Mouse (Mus musculus): Measurements from ENCODE around the gene Gabarap. TPM values are rescaled to one million over a fixed set of nuclear protein-coding genes. Genes with fewer than 3 reads are reported as not detected.
A peak's percentile ranks its signal among the peaks of the same experiment; 100 is the strongest.
"Not testable (repeated sequence)": the region's sequence is repeated elsewhere in the genome, so short reads cannot be mapped to it uniquely, and the experiment has no call there.

Gene Gabarap
- 100 to 1,000 TPM; 216 to 229 TPM for total RNA-seq (2021)
- long read RNA-seq, experiment 1, transcript Gabarap-201 (4 exons, 1,351 nt), result major isoform, 113 of 117 reads
- long read RNA-seq, experiment 1, partial matches to known transcripts, result 1 of 117 reads
- long read RNA-seq, experiment 1, other reads (novel, unspliced or antisense), result 2 of 117 reads
- long read RNA-seq, experiment 2, transcript Gabarap-201 (4 exons, 1,351 nt), result major isoform, 153 of 165 reads
- long read RNA-seq, experiment 2, partial matches to known transcripts, result 2 of 165 reads
- long read RNA-seq, experiment 2, other reads (novel, unspliced or antisense), result 8 of 165 reads

DNA sequence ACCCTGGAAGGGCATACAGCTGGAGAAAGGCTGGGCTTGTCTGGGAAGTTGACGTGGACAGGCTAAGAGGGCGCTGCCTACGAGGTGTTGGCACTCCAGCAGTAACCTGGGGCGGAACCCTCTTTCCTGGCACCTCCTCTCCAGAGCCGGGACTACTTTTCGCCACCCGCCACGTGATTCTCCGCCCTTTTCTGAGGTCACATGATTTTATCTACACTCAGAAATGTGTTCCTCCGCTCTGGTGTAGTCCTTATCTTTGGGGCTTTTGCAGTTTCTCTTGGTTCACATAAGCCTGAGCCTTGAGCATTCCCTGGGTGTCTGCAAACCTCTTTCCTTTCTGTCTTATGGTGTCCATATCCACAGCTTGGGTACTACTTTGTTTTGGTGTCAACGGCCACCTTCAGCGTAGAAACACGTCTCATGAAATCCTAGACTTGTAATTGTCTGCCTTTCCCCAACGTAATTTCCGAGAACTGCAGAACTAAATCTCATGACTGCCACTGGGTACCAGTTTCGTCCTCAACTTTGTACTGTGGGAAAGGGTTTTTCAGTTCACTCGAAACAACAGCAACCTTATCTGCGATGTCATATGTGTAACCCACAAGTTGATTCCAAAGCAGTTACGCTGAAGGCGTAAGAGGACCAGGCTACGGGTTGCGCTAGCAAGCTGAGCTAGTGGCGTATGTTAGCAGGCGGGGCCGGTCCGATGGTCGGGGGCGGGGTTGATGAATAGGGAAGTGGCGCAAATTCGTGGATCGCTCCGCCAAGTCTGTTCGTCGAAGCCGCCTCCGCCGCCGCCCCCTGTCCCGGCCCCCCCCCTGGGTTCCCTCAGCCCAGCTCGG, at the start of gene Gabarap:
Gene Gabarap, plus strand, starts transcription at position 294 of the 842 bp plus-strand sequence.
- Histone ChIP-seq H3K4me3 (peak within 1 kb of the TSS; percentile 84), H3K27ac (peak within 1 kb of the TSS; percentile 98)
- no peak for TF ChIP-seq CTCF (conservative IDR thresholded peaks at IDR 0.05)
- DNase-seq (ENCODE audit: low spot score in 2 of 2), result peak; percentile 95 to 96

DNA sequence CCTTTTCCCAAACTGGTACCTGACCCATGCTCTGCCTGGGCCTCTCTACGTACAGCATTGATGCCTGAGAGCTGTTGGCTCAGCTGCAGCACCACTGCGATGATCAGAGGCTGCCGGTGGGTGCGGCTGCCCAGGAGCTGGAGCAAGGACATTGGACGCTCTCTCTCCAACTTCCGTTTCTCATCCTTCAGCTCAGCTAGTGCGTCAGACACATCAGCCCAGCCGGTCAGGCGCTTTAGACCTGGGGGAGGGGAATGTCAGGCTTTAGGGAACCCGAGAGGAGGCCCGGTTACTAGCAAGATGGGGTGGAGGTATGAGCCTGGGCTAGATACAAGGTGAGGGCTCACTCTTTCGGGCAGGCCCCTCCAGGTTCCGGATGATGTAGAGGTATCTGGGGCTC, 45.7 kb upstream of the Gabarap start:
- no peak overlapping the region for H3K4me3 ChIP-seq
- no peak overlapping the region for H3K27ac ChIP-seq
- TF ChIP-seq CTCF (conservative IDR thresholded peaks at IDR 0.05), result no peak
- no peak for DNase-seq (ENCODE audit: low spot score in 2 of 2)

GRCm38 (mm10) chr11:69945997-69946891, 44.7 kb upstream of the Gabarap start:
- no peak overlapping the region for H3K4me3 ChIP-seq
- DNase-seq (ENCODE audit: low spot score in 2 of 2), result no peak

DNA sequence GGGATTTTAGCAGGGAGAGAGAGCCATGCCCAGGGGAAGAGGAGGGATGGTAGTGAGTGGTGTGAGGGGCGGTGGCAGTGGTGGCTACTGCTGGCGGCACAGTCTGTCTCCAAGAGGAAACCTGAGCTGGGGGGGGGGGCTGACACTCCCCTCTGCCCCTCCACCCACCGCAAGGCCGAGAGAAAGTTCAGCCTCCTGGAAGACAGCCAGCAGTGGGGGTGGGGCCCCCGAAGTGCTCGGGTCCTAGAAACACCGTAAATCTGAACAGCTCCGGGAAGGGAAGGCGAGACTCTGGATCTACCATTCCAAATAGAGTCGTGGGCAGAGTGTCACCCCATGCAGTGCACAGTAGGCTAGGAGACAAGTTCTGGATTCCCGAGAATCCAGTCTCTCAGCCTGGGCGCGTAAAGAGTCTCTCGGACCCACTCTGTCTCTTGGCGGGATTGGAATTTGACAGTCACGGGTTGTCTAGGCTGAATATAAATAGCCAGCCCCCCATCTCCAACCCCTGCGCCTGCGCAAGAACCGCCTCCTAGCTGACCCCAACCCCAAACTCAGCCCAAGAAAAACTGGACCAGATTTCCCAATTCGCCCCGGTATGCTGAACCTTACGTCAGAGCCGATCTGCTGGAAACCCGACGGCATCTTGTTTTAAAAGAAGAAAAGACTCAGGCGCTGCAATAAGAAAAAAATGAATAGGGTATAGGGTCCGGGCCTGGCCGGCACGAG, 43.4 kb upstream of the Gabarap start:
- no peak for DNase-seq (ENCODE audit: low spot score in 2 of 2)
- no peak for TF ChIP-seq CTCF (conservative IDR thresholded peaks at IDR 0.05)
- Histone ChIP-seq H3K4me3 (peak overlapping the region; percentile 38), H3K27ac (no peak overlapping the region)

More at GRCm38 (mm10) chr11:69945997-69946891, 44.7 kb upstream of the Gabarap start:
- no peak for TF ChIP-seq CTCF (conservative IDR thresholded peaks at IDR 0.05)
- H3K27ac ChIP-seq, result no peak overlapping the region

GRCm38 (mm10) chr11:69948066-69948762, 42.7 kb upstream of the Gabarap start, which contains the start of gene Slc2a4:
Slc2a4 (minus strand) TSS chr11:69948188.
- peak; percentile 47 to 58 for DNase-seq (ENCODE audit: low spot score in 2 of 2)
- H3K4me3 ChIP-seq, result peak within 1 kb of the TSS; percentile 38
- TF ChIP-seq CTCF (conservative IDR thresholded peaks at IDR 0.05), result no peak
- H3K27ac ChIP-seq, result no peak within 1 kb of the TSS

DNA sequence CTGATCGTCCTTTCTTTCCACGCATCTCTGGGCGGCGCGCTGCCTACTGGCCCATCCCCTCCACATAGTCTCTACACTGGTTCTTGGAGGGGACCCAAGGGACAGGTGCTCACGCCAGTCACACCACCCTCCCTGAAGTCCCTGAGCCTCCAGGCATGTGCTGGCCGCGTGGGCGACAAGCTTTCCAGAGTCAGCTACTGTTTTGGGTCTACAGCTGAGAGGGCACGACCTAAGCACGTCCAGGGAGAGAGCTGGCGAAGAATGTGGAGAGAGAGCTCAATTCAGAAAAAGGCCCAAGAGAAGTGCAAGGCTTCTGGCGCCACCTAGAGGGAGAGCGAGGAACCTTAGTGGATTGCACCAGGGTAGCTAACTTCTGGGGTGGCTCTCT, 42.2 kb upstream of the Gabarap start:
- H3K27ac ChIP-seq, result no peak overlapping the region
- peak overlapping the region; percentile 38; the same call in 1 of the 2 replicates for H3K4me3 ChIP-seq
- peak; percentile 92 for TF ChIP-seq CTCF (conservative IDR thresholded peaks at IDR 0.05)
- DNase-seq (ENCODE audit: low spot score in 2 of 2), result peak; percentile 46 to 76

DNA sequence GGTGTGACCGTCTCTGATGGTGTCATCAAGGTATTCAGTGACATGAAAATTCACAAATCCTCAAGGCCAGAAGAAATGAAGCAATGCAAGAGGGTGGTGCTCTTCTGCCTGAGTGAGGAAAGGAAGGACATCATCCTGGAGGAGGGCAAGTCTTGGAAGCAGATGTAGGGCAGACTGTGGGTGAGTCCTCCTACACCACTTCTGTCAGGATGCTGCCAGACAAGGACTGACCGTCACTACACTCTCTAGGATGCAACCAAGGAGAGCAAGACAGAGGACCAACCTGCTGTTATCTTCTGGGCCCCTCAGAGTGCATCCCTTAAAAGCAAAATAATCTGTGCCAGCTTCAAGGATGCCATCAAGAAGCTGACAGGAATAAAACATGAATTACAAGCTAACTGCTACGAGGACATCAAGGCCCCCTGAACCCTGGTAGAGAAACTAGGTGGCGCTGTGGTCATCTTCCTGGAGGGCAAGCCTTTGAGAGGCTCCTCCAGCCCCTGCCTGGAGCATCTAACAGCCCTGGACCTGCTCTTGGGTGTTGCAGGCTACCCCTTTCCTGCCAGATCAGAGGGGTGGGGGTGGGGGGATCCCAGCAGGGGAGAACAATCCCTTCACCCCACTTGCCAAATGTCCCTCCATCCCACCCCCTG, 40.0 kb upstream of the Gabarap start:
- no peak for DNase-seq (ENCODE audit: low spot score in 2 of 2)
- Histone ChIP-seq H3K27ac (no peak overlapping the region), H3K4me3 (no peak overlapping the region)
- peak; percentile 43 for TF ChIP-seq CTCF (conservative IDR thresholded peaks at IDR 0.05)

DNA sequence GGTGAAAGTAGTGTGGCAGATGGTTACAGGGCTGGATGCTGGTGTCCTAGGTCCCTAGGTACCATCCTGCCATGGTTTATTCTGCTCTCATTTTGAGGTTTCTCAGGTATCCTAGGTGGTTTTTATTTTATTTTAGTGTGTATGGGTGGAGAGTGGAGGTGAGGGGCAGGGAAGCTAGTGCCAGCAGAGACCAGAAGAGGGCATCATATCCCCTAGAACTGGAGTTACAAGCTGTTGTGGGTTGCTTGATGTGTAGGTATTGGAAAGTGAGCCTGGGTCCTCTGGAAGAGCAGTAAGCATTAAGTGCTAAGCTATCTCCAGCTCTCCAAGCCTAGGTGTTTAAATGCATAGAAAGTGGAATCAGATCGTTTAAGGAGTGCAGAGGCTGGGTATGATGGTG, 38.7 kb upstream of the Gabarap start:
- H3K4me3 ChIP-seq, result no peak overlapping the region
- no peak overlapping the region for H3K27ac ChIP-seq
- no peak; the same call in 1 of the 2 replicates for TF ChIP-seq CTCF (conservative IDR thresholded peaks at IDR 0.05)
- no peak for DNase-seq (ENCODE audit: low spot score in 2 of 2)

GRCm38 (mm10) chr11:69953267-69953915, 37.6 kb upstream of the Gabarap start:
- no peak for DNase-seq (ENCODE audit: low spot score in 2 of 2)
- TF ChIP-seq CTCF (conservative IDR thresholded peaks at IDR 0.05), result no peak
- no peak overlapping the region for H3K4me3 ChIP-seq
- H3K27ac ChIP-seq, result no peak overlapping the region

- not testable (repeated sequence) for H3K4me3 ChIP-seq; DNase-seq (ENCODE audit: low spot score in 2 of 2); H3K27ac ChIP-seq
These were observed 35.3 kb upstream of the Gabarap start for GRCm38 (mm10) chr11:69955618-69956017.
